8 mouse cellular contexts compared by ENCODE assay signal in genomic region chr17:12915881-12916583, GRCm38 (mm10). TPM values are rescaled to one million over a fixed set of nuclear protein-coding genes. Genes with fewer than 3 reads are reported as not detected.
DNase-seq lines count a peak whose midpoint lies in the region; ATAC-seq and TF ChIP-seq lines count a peak whose summit lies in the region.

TSS of gene Mrpl18 (minus strand) at chr17:12916345.

- WGBS in cerebellum, adult 2 months = under 1% methylated on average over 56 of the region's 56 CpGs
- 2% methylated on average over 56 of the region's 56 CpGs for WGBS in forebrain, postnatal 0 days
- WGBS in lung, embryonic 15.5 days = under 1% methylated on average over 56 of the region's 56 CpGs

- no peaks in the 10 kb centered on the region for H3K27me3 ChIP-seq in MEL (ENCODE audit: control insufficient read depth in 1 of 2, insufficient read depth in 2 of 2, low read length in 2 of 2)
- no peaks in the 10 kb centered on the region for H3K27me3 ChIP-seq in cerebellum, adult 2 months (ENCODE audit: control insufficient read depth, insufficient read depth, low read length)
- H3K27me3 ChIP-seq in forebrain, postnatal 0 days (ENCODE audit: insufficient read depth, low read length) = no peaks in the 10 kb centered on the region
- H3K27me3 ChIP-seq in lung, embryonic 15.5 days = no peaks in the 10 kb centered on the region

- peaks cover 36 to 38% of the 10 kb centered on the region in 2 experiments for H3K36me3 ChIP-seq in MEL (ENCODE audit: control insufficient read depth in 1 of 2, insufficient read depth in 2 of 2, low read length in 2 of 2)
- peaks cover 50% of the 10 kb centered on the region for H3K36me3 ChIP-seq in forebrain, postnatal 0 days (ENCODE audit: insufficient read depth)
- H3K36me3 ChIP-seq in lung, embryonic 15.5 days = peaks cover 58% of the 10 kb centered on the region

- H3K4me2 ChIP-seq in forebrain, postnatal 0 days (ENCODE audit: low read depth) = peak within 1 kb of the TSS; percentile 62
- peak within 1 kb of the TSS; percentile 71 for H3K4me2 ChIP-seq in lung, embryonic 15.5 days

- peak in 1 of 2 experiments; percentile 37; a peak in 2 of 4 replicates for TF ChIP-seq EP300 in MEL (IDR thresholded peaks at IDR 0.05; ENCODE audit: low read depth in 1 of 2, low read length in 2 of 2)

- TF ChIP-seq POLR2A in MEL (IDR thresholded peaks at IDR 0.05; ENCODE audit: control insufficient read depth in 1 of 2, insufficient read depth in 1 of 2, low read depth in 1 of 2, low read length in 2 of 2, poor library complexity in 1 of 2) = peak; percentile 89 to 93; a peak in 3 of 4 replicates
- TF ChIP-seq POLR2A in cerebellum, adult 2 months (IDR thresholded peaks at IDR 0.05; ENCODE audit: borderline replicate concordance, insufficient read depth, low read length) = peak; percentile 74

- H3K9ac ChIP-seq in MEL (ENCODE audit: control insufficient read depth, low read depth, low read length, poor library complexity, severe bottlenecking) = peak within 1 kb of the TSS; percentile 93
- H3K9ac ChIP-seq in forebrain, postnatal 0 days = peak within 1 kb of the TSS; percentile 99
- peak within 1 kb of the TSS; percentile 97 for H3K9ac ChIP-seq in lung, embryonic 15.5 days

- DNase-seq in MEL (ENCODE audit: low read depth, low spot score) = peak; percentile 99
- peak; percentile 98 to 100 for DNase-seq in cerebellum, adult 2 months
- peak; percentile 100 for DNase-seq in forebrain, postnatal 0 days
- peak; percentile 99 for DNase-seq in heart, postnatal 4 days
- DNase-seq in layer of hippocampus, adult 8-10 months (ENCODE audit: low spot score in 2 of 2) = peak; percentile 100
- DNase-seq in ovary, adult 18-20 months (ENCODE audit: low spot score) = peak; percentile 99
- DNase-seq in thymus, postnatal 0 days (ENCODE audit: low spot score) = peak; percentile 100

- no peaks in the 10 kb centered on the region for H3K9me3 ChIP-seq in MEL (replicated peaks; ENCODE audit: insufficient read depth, low read length)
- no peaks in the 10 kb centered on the region for H3K9me3 ChIP-seq in forebrain, postnatal 0 days (ENCODE audit: low read length)
- H3K9me3 ChIP-seq in lung, embryonic 15.5 days = no peaks in the 10 kb centered on the region

- H3K4me1 ChIP-seq in MEL (ENCODE audit: control insufficient read depth in 1 of 2, insufficient read depth in 2 of 2, low read length in 2 of 2) = peaks cover 0 to 6% of the 10 kb centered on the region in 2 experiments; a peak in 2 of 4 replicates
- no peaks in the 10 kb centered on the region for H3K4me1 ChIP-seq in cerebellum, adult 2 months (ENCODE audit: control insufficient read depth, insufficient read depth, low read length)
- 0 out of 2 replicates have a peak, but pooled peaks cover 4% of the 10 kb centered on the region for H3K4me1 ChIP-seq in forebrain, postnatal 0 days (ENCODE audit: insufficient read depth)
- H3K4me1 ChIP-seq in lung, embryonic 15.5 days = peaks cover 19% of the 10 kb centered on the region; the same call in 1 of the 2 replicates

- ATAC-seq in forebrain, postnatal 0 days = peak; percentile 98
- ATAC-seq in lung, embryonic 15.5 days (ENCODE audit: borderline replicate concordance, extremely low read depth, low FRiP score, low TSS enrichment) = peak; percentile 99

- peak within 1 kb of the TSS; percentile 92 for H3K27ac ChIP-seq in MEL (ENCODE audit: control insufficient read depth, low read depth, low read length)
- H3K27ac ChIP-seq in cerebellum, adult 2 months (ENCODE audit: insufficient read depth, low read length) = peak within 1 kb of the TSS; percentile 71
- H3K27ac ChIP-seq in forebrain, postnatal 0 days (ENCODE audit: low read depth, low read length) = peak within 1 kb of the TSS; percentile 91
- peak within 1 kb of the TSS; percentile 89 for H3K27ac ChIP-seq in lung, embryonic 15.5 days

- peaks cover 41% of the 10 kb centered on the region for H3K79me2 ChIP-seq in MEL (ENCODE audit: control insufficient read depth, insufficient read depth, low read length, poor library complexity)

- TF ChIP-seq RAD21 in MEL (IDR thresholded peaks at IDR 0.05; ENCODE audit: low read depth, low read length) = no peak

- TF ChIP-seq CTCF in MEL (IDR thresholded peaks at IDR 0.05 in 2 of 3, conservative IDR thresholded peaks at IDR 0.05 in 1 of 3; ENCODE audit: control insufficient read depth in 1 of 3, insufficient read depth in 1 of 3, low read depth in 2 of 3, low read length in 3 of 3, poor library complexity in 1 of 3, severe bottlenecking in 1 of 3) = no peak
- TF ChIP-seq CTCF in cerebellum, adult 2 months (IDR thresholded peaks at IDR 0.05; ENCODE audit: borderline replicate concordance, insufficient read depth, low read depth, low read length) = no peak
- no peak for TF ChIP-seq CTCF in forebrain, postnatal 0 days (IDR thresholded peaks at IDR 0.05; ENCODE audit: low read depth)

- H3K4me3 ChIP-seq in MEL (ENCODE audit: control insufficient read depth in 1 of 2, insufficient read depth in 1 of 2, low read depth in 2 of 2, low read length in 2 of 2) = peak within 1 kb of the TSS; percentile 65 to 97
- H3K4me3 ChIP-seq in cerebellum, adult 2 months (replicated peaks; ENCODE audit: insufficient read depth, low read depth, low read length) = peak within 1 kb of the TSS; percentile 96
- peak within 1 kb of the TSS; percentile 70 for H3K4me3 ChIP-seq in forebrain, postnatal 0 days (ENCODE audit: low read depth, low read length)
- peak within 1 kb of the TSS; percentile 69 for H3K4me3 ChIP-seq in lung, embryonic 15.5 days

TF ChIP-seq in MEL, 35 proteins besides CTCF, POLR2A, EP300 and RAD21:
- TF ChIP-seq CHD2 (IDR thresholded peaks at IDR 0.05; ENCODE audit: low read length) (peak; percentile 66; the same call in 1 of the 2 replicates), MXI1 (IDR thresholded peaks at IDR 0.05; ENCODE audit: low read depth, low read length) (peak; percentile 69; the same call in 1 of the 2 replicates), MEF2A (IDR thresholded peaks at IDR 0.05; ENCODE audit: extremely low read depth, insufficient replicate concordance, low read depth, low read length, poor library complexity, severe bottlenecking) (no peak), RCOR1 (IDR thresholded peaks at IDR 0.05; ENCODE audit: low read depth, low read length) (no peak), ETS1 (IDR thresholded peaks at IDR 0.05; ENCODE audit: low read depth, low read length) (peak; percentile 20; the same call in 1 of the 2 replicates), MAX (IDR thresholded peaks at IDR 0.05; ENCODE audit: low read length) (peak; percentile 90), HCFC1 (IDR thresholded peaks at IDR 0.05; ENCODE audit: low read depth, low read length) (peak; percentile 91), NELFE (IDR thresholded peaks at IDR 0.05; ENCODE audit: low read depth, low read length) (peak; percentile 92), MYB (IDR thresholded peaks at IDR 0.05; ENCODE audit: low read depth, low read length) (peak; percentile 92), NRF1 (IDR thresholded peaks at IDR 0.05; ENCODE audit: insufficient read depth, low read depth, low read length, poor library complexity, severe bottlenecking) (peak; percentile 56; the same call in 1 of the 2 replicates), CHD1 (IDR thresholded peaks at IDR 0.05; ENCODE audit: low read depth, low read length) (peak; percentile 26; the same call in 1 of the 2 replicates), E2F4 (IDR thresholded peaks at IDR 0.05; ENCODE audit: borderline replicate concordance, low read depth, low read length) (peak; percentile 98), POLR2AphosphoS2 (IDR thresholded peaks at IDR 0.05; ENCODE audit: low read length) (peak; percentile 95), USF2 (IDR thresholded peaks at IDR 0.05; ENCODE audit: borderline replicate concordance in 1 of 2, insufficient read depth in 1 of 2, low read depth in 1 of 2, low read length in 2 of 2) (no peak), ZKSCAN1 (IDR thresholded peaks at IDR 0.05; ENCODE audit: low read depth, low read length) (no peak), ZMIZ1 (IDR thresholded peaks at IDR 0.05; ENCODE audit: low read depth, low read length) (peak; percentile 73; the same call in 1 of the 2 replicates), TBP (IDR thresholded peaks at IDR 0.05; ENCODE audit: low read depth, low read length) (peak; percentile 81), POLR2AphosphoS5 (IDR thresholded peaks at IDR 0.05; ENCODE audit: borderline replicate concordance, low read depth, low read length) (peak; percentile 61; the same call in 1 of the 2 replicates), BHLHE40 (IDR thresholded peaks at IDR 0.05; ENCODE audit: borderline replicate concordance, low read depth, low read length) (no peak), USF1 (IDR thresholded peaks at IDR 0.05; ENCODE audit: low read depth, low read length) (no peak), ELF1 (IDR thresholded peaks at IDR 0.05; ENCODE audit: low read depth, low read length) (peak; percentile 95), MYC (IDR thresholded peaks at IDR 0.05; ENCODE audit: low read depth, low read length) (peak; percentile 87; the same call in 1 of the 2 replicates), KAT2A (conservative IDR thresholded peaks at IDR 0.05; ENCODE audit: low read depth, low read length) (peak; percentile 83), TCF12 (IDR thresholded peaks at IDR 0.05; ENCODE audit: low read depth, low read length) (0 out of 2 replicates have a peak, but pooled peaks have one; percentile 48), MAZ (IDR thresholded peaks at IDR 0.05; ENCODE audit: low read depth, low read length) (peak; percentile 50; the same call in 1 of the 2 replicates), ZC3H11A (IDR thresholded peaks at IDR 0.05; ENCODE audit: low read depth, low read length) (no peak)

RNA-seq across cellular contexts. Expression of gene Mrpl18, which starts in this region (rescaled TPM):
- 238 and 257 TPM in 2 replicates for total RNA-seq in MEL (2012; rRNA removed)
- polyA plus RNA-seq in MEL (2012; ENCODE audit: insufficient read depth in 1 of 2, insufficient read length in 2 of 2, low read depth in 1 of 2, low replicate concordance in 2 of 2, missing spikeins in 1 of 2) = 100 to 1,000 TPM in 1 of 2 experiments, not detected in 1; 202 TPM
- polyA plus RNA-seq in cerebellum, adult 2 months (2012; rRNA removed) = 80.0 and 85.6 TPM in 2 replicates
- total RNA-seq in forebrain, postnatal 0 days (2014; rRNA removed) = 45.7 and 56.9 TPM in 2 replicates
- 86.5 and 104 TPM in 2 replicates for polyA plus RNA-seq in forebrain, postnatal 0 days (2015; fragmentation: Nextera tagmentation; extraction: Ambion mirVana)
- total RNA-seq in heart, postnatal 4 days (2021) = 100 to 1,000 TPM; 162 to 168 TPM
- total RNA-seq in layer of hippocampus, adult 8-10 months (2022) = 10 to 100 TPM; 56.5 to 60.3 (median 58.8) TPM
- 154 and 155 TPM in 2 replicates for polyA plus RNA-seq in lung, embryonic 15.5 days (2015; fragmentation: Nextera tagmentation; extraction: Ambion mirVana)
- 218 and 237 TPM in 2 replicates for polyA plus RNA-seq in thymus, postnatal 0 days (2015; fragmentation: Nextera tagmentation; extraction: Ambion mirVana)

Comparison
In these comparisons a context has a peak if more than half of its experiments do, and no peak if none do; other contexts are left out.
1. Peak in every context shown above with its lines: DNase-seq, ATAC-seq, H3K4me3 ChIP-seq and H3K27ac ChIP-seq.